Mouse (Mus musculus) gonadal fat pad, adult 2 months (tissue): Measurements from ENCODE around the gene Kazald1. TPM values are rescaled to one million over a fixed set of nuclear protein-coding genes. Genes with fewer than 3 reads are reported as not detected.
"Not testable (repeated sequence)": the region's sequence is repeated elsewhere in the genome, so short reads cannot be mapped to it uniquely, and the experiment has no call there.

Experiments
- DNase-seq: peaks from one replicate; pipeline ENCODE4 v3.0.0-alpha.2; 2012; ENCODE audit warnings: low read depth
- polyA plus RNA-seq: library from polyadenylated mRNA; depleted of rRNA; stranded (reverse); fragments of >200 nt; gene quantifications from 2 replicates; pipeline ENCODE4 v1.2.3, GENCODE M21; 2012; rRNA removed

The Kazald1 gene
- 5.7 and 8.4 TPM in 2 replicates for polyA plus RNA-seq

DNA sequence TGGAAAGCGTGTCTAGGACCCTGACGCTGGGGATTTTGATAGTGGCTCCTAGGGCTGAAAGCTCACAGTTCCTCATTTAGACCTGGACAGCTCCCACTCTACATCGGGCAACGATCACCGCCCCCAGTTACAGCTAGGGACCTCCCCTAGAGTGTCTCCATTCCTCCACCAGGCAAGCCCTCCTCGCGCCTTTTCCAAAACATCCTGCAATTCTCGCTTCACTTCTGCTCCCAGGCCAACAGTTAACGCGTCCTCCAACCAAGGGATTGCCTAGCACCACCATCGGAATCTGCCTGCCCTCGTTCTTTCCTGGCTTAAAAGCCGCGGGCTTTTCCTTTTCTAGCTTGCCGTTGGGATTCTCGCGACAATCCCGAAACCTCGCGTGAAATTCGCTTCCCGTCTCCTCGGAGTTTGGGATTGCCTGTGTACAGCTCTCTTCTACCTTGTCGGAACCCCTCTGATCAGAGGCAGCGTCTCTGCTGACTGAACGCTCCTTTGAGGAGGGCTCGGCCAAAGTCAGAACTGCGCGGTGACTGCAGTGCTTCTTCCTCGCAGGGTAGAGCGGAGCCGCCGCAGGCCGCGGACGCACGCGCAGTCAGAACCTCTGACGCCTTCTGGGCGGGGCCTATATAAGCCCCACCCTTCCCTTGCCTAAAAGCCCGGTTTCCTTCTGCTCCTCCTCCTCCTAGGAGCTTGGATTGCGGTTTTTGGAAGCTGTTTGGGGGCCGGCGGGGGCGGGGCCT lies at the start of gene Kazald1:
Gene Kazald1 (plus strand): TSS at position 662 of the 743 bp plus-strand sequence.
- DNase-seq: no peak

DNA sequence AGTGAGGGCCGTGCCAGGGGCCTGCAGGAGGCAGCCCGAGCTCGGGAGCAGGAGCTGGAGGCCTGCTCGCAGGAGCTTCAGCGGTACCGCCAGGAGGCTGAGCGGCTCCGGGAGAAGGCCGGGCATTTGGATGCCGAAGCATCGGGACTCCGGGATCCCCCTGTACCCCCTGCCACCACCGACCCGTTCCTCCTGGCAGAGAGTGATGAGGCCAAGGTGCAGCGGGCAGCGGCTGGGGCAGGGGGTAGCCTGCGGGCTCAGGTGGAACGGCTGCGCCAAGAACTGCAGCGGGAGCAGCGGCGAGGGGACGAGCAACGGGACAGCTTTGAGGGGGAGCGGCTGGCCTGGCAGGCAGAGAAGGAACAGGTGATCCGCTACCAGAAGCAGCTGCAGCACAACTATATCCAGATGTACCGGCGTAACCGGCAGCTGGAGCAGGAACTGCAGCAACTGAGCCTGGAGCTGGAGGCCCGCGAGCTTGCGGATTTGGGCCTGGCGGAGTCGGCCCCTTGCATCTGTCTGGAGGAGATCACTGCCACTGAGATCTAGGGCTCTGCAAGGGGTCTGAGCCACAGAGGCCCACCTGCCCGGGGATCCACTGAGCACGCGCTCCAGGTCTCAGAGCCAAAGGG lies 49.0 kb upstream of the Kazald1 start:
- no peak for DNase-seq

DNA sequence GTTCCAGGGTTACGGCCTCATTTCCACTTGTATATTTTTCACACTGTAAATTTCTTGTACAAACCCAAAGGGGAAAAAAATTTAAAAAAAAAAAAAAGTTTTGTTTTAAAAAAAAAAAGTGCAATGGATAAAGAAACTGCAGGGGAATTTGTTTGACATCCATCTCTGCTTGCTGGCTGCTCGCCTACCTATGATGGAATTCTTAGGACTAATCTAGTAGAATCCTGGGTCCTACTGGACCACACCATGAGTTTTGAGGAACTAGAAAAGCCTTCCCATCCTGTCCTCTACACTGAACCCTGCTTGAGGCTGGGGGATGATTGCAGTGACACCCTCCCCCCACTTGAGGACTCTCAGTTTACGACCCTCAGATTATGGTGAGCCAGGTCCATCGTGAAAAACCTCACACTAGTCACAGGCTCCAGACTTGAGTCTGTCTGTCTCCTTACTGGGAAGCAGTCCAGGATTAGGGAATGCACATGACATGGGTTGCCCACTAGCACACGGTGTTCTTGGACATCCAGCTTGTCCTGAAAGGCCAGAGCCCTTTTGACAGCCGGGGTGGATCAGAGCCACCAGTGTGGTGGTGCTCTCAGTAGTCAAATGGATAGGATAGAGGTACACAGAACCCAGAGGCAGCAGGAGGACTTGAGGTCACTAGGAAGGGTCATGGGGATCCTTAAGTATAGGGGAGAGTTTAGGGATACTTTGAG lies 47.9 kb upstream of the Kazald1 start:
- no peak for DNase-seq

DNA sequence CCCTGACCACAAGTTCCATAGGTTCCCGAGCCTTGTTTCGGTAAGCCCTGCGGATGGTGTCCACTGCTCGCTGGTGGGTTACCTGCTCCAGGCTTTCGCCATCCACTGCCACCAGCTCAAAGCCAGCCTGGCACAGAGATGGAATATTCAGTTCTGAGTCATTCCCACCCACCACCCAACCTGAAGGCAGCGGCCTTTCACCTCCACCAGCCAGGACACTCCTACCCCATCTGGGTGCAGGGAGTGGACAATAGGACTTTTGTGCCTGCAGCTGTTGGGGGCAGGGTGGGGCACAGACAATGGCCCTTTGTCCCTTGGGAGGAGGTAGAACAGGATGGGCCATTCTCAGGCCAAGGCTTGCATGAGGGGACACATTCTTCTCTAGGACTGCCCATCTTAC lies 47.2 kb upstream of the Kazald1 start:
- no peak for DNase-seq

DNA sequence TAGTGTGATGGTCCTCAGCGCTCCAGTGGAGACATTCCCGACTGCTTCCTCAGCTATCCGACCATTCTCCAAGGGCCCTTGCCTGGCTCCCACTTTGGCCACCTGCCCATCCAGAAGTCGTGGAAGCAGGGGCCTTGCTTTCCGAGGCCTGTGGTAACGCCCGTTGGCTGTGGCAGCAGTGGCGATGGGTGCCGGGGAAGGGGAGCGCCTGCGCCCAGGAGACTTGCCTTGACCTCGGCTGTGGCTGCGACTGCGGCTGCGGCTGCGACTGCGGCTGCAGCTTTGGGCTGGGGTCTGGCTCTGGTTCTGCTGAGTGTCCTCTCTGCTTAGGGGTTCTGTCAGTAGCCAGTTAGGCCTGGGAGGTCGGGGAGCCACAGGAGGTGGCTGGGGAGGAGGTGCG lies 46.3 kb upstream of the Kazald1 start:
- no peak for DNase-seq

DNA sequence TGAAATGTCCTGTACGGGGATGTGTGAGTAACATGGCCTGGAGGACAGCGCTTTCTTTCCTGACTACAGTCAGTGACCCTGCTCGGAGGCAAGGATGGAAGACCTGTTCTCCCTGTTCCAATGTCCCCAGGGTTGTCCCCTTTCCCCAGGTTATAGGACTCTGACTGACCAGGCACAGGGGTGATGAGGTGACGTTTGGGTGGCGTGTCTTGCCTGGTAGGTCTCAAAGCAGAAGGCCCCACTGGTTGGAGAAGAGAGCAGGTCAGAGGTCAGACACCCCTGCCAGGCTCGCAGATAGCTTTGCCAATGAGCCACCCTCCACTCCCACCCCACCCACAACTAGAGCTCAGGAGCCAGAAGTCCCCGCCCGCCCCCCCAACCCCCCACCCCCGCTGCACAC lies 45.5 kb upstream of the Kazald1 start:
- DNase-seq: no peak

DNA sequence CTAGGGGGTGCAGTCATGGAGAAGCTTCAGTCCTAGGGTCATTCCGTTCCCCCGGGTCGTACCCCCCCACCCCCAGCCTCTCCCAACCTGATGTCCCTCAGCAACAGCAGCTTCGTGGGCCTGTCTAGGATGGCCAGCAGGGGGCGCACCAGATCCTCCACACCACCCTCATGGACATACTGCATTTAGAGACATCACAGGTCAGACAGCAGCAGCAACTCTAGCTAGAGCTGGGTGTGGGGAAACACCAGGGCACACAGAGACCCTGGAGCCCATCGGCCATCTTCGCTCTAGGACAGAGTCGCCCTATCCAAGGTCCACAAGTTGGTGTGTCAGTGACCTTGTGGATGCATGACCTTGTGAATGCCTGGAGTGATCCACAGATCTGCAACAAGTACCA lies 44.9 kb upstream of the Kazald1 start:
- no peak for DNase-seq

DNA sequence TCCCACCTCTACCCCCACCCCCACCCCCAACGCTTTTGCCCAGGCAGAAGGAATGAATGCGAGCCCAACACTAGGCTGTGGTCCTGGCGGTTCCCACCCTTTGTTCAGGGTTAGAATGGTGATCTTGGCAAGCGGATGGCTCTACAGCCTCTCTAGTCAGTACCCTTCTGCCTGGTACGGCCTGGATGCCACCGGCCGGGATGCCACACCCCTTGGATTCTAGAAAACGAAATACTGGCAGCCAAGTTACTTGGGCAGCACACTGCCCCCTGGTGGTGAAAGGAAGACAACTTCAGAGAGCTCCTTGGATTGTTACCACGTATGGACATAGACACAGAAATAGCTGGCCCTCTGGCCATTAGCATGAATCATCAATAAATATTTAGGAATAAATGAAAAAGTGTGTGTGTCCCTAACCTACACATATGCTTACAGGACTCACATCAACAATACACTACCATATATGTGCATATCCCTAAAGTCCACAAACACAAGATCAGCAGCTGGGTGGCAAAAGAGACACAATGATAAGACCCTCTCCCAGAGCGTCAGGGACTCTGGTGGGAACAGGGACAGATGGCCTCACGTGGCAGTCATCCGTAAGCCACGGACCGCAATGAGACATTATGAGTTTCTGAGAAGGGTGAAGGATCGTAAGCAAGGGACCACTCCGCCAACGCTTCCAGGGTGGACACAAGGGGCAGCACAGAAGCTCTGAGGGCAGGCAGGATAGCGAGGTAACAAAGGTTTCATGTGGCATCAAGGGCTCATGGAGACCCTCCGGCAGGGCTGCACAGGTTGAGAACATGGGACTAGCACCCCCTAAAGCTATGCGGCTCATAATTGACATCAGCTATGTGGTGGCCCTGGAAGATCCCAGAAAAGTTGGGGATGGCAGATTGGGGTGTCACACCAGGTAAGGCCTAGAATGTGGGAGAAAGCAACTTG lies 44.0 kb upstream of the Kazald1 start:
- DNase-seq: no peak

DNA sequence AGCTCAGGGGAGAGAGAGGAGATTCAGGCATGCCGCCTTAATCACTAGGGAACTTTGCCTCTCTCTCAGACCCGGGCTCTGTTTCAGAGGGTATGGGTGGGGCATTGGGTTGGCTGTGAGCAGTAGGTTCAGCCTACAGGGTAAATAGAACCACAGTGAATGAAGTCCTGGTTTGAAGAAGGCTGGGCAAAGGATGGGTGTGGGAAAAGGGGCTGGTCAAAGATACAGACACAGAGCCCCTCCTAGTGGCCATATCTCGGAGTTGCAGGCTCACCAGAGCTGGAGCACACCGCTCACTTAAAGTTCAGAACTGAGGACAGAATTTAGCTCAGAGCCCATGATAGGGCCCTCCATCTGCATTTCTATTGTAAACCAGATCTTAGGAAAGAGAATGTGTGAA lies 43.3 kb upstream of the Kazald1 start:
- no peak for DNase-seq

DNA sequence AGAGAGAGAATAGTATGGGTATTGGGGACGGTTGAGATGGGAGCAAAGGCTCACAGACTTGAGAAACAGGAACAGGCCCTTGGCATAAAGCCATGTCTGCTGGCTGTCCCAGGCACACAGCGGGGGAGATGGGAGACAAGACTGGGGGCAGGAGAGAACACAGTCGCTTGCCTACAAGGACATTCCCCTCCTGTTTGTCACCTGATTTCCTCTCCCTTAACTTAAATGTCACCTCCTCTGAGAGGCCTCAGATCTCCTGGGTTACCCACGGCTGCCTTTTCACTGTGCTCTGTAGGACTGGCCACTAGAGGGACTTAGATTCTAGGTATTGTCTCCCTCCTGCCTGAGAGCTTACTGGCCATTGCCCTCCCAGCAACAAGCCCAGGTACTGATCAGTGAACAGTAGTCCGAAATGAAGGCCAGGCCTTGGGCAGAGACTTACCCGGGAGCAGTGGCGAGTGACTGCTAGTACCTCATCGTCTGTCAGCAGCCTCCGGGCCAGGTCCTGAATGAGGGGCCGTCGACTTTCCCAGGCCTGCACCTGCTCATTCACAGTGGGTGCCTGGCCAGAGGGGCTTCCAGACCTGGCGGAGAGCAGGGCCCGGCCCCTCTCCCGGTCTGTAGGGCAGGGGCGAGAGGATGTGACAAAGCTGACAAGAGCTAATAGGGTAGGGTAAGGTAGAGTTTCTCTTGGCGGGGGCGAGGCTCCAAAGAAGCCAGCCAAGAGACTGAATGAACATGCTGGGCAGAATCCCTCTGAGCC lies 42.3 kb upstream of the Kazald1 start:
- no peak for DNase-seq

DNA sequence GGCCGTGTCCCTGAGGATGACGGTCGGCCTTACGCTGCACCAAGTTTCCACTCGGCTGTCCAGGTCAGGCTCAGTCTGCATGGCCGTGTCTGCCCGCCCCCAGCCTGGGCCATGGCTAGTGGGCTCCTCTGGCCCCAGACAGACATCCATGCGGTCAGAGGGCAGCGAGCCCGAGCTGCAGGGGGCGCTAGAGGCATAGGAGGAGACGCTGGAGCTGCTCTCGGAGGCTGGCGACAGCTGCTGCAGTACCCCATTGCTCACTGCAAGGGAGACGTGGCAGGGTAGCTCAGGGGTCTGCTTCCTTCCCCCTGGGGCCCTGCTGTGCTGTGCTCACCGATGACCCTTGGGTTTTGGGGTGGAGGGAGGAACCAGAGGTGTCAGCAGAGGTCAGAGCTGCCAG lies 38.2 kb upstream of the Kazald1 start:
- DNase-seq: no peak

DNA sequence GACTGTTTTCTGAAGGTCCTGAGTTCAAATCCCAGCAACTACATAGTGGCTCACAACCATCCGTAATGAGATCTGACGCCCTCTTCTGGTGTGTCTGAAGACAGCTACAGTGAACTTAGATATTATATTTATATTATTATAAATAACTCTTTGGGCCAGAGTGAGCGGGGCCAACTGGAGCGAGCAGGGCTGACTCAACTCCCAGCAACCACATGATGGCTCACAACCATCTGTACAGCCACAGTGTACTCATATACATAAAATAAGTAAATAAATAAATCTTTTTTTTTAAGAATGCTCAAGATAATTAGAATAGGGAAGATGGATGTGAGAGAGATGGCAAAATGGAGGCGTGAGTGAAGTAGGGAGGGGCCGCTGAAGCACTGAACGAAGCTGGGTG lies 36.8 kb upstream of the Kazald1 start:
- not testable (repeated sequence) for DNase-seq

DNA sequence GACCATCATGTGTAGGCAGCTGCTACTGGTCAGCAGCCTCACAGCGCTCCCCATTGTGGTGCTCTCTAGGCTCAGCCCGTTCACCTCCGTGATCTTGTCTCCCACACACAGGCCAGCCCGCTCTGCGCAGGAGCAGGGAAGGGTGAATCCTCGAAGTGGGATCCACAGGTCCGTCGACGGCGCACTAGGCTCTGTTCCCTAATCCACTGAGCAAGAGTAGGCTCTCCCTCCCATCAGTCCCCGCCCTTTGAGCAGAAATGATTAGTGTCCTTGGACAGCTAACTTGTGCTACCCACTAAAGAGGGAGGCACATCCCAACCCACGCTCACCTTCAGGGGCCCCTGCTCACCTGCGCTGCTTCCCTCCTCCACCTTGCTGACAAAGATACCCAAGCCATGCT lies 34.8 kb upstream of the Kazald1 start:
- DNase-seq: no peak

DNA sequence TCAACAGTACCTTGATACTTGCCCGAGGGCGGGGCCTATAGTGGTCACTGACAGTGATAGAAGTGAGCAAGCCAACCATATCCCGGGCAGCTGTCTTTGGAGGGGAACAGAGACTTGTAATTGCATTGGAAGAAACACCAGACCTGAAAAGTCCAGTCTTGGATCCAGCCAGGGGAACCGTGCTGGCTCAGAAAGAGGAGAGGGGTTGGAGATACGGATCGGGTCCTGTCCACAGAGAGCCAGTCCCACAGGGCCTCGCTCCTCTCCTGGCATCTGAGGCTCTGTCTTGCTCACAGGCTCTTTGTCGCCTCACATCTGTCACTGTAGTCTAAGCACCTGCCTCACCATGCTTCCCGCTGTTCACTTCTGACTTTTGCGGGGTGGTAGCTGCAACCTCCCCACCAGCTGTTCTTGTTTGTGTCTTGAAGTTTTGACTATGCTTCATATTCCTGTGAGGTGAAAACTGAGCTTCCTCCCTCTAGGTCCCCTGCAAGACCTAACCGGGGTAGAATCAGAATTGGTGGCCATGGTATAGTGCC lies 30.6 kb upstream of the Kazald1 start:
- no peak for DNase-seq

DNA sequence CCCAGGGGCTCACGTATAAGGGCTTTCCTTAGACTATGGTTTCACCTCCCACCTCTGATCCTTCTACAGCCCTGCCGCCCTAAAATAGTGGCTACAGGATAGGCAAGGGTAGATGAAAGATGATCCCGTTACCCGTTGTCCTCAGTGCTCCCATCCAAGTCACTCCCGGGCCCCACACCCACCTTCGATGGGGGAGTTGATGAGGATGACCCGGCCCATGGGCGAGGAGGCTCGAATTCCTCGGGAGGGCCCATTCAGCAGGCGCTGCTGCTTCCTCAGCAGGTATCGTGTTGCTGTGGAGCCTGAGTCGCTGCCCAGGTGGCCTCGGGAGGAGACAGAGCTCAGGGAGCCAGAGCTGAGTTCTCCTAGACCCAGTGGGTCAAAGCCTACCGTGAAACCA lies 29.8 kb upstream of the Kazald1 start:
- DNase-seq: no peak

DNA sequence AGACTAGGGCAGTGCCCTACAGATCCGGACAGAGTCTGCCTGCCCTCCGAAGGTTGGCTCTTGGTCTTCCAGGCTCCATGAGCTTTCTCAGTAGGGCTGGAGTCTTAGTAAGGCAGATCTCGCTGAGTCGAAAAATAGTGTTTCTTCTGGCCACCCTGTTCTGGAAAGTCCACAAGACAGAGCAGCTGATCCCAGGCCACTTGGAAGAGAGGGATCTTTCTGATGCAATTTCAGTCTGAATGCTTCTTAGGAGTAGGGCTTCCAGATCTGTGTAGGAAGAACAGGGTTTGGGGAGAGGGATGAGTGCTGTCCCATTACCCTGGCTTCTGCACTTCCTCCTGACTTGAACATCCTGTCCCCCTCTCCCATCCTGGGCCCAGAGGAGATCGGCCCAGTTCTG lies 29.4 kb upstream of the Kazald1 start, which contains the start of gene Pdzd7:
Gene Pdzd7 (minus strand): TSS at position 67 of the 400 bp plus-strand sequence.
- no peak for DNase-seq

DNA sequence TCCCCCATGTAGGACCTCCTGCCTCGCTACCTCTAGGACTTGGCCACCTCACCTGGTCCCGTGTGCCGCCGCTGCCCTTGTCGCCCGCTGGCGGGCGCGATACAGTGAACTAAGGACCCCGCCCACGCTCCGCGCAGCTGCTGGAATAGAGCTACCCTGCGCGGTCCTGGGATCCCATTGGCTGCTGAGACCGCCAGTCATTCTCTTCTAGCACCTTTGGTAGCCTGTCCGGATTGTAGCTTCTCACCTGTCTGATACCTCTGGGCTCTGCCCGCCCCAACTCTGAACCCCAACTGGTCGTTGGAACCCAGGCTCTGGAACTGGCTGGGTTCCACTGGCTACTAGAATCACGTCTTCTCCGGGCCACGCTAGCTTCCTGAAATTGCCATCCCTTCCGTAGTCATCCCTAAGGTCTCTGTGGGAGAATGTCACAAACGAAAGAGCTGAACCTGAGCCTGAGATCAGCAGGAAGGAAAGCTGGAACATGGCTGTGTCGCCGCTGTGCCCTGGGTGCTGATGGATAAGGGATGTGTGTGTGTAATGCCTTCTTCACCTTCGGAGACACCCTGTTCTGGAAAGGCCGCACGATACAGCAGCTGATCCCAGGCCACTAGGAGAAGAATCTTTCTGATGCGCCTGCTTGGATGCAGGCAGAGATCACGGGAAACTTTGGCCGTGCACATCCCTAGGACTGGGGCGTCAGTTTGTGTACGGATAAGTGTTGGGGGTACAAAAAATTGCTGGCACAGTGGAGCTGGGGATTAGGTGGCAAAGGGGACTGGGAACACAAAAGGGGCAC lies 28.3 kb upstream of the Kazald1 start:
- no peak for DNase-seq

DNA sequence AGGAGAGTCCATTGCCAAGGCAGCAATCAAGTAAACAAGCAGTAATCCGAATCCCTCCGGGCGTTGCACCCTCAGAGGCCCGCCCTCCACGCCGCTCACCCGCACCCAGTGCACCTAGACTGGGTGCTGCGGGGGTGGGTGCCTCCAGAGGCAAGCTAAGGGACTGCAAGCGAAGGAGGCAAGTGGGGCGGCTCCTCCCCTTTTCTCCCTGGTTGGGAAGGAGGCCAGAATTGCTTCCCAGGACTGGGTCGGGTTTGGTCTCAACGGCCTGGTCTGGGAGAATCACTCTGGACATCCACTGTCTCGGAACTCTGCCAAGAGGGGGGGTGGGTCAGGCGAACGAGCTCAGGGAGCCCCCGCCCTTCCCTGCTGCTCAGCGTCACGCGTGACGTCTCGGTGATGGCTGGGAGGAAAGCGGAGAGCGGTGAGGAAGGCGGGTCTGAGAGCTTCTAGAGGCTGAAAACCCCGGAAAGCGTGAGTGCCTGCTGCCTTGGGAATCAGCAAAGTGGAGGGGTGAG lies 27.6 kb upstream of the Kazald1 start, which contains the start of gene Sfxn3:
Gene Sfxn3 (plus strand): TSS at position 87 of the 518 bp plus-strand sequence.
- no peak for DNase-seq

DNA sequence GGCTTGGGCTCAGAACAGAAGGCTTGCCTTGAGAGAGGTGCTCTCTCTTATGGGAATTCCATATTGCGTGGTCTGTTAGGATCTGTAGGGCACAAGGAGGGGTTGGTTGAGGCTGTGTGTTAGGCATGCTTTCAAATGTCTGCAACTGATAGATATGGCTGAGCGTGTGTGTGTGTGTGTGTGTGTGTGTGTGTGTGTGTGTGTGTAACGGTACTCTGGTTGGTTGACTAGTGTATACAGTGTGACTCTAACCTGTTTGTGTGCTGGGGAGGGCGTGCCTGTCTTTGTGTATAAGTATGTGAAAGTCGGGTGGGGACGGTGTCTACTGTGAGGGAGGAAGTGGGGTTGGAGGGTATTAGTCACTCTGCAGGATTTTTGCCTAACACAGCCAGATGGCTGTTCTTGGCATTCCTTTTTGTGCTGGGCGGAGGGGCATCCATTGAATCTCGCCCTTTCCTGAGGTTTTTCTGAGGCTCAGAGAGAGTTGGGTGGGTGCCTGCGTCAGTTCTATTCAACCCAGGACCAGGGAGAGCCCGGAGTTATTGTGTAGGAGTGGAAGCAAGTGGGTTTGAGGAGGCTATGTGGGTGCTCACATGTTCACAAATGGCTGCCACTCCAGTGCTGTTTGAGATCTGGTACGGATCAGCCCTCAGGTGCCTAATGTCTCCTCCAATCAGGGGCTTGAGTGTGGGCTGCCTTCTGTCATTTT lies 27.0 kb upstream of the Kazald1 start:
- no peak for DNase-seq
